Mouse (Mus musculus): ENCODE data around the gene Adamts15. TPM values are rescaled to one million over a fixed set of nuclear protein-coding genes. Genes with fewer than 3 reads are reported as not detected.

Gene Adamts15
- total RNA-seq, 1 experiment from 2014 or later: not detected

- no peak for ATAC-seq (ENCODE audit: extremely low read depth, insufficient number of reproducible peaks, low FRiP score, poor library complexity, severe bottlenecking)
Observed at GRCm38 (mm10) chr9:30902152-30902551, 20.1 kb downstream of the Adamts15 start.

GRCm38 (mm10) chr9:30897169-30897568 is 25.1 kb downstream of the Adamts15 start:
- ATAC-seq (ENCODE audit: extremely low read depth, insufficient number of reproducible peaks, low FRiP score, poor library complexity, severe bottlenecking): no peak

GRCm38 (mm10) chr9:30896752-30897151 is 25.5 kb downstream of the Adamts15 start:
- ATAC-seq (ENCODE audit: extremely low read depth, insufficient number of reproducible peaks, low FRiP score, poor library complexity, severe bottlenecking): no peak

- no peak for ATAC-seq (ENCODE audit: extremely low read depth, insufficient number of reproducible peaks, low FRiP score, poor library complexity, severe bottlenecking)
Observed at GRCm38 (mm10) chr9:30895618-30896017, 26.6 kb downstream of the Adamts15 start.

GRCm38 (mm10) chr9:30886276-30886675 is 36.0 kb downstream of the Adamts15 start:
- no peak for ATAC-seq (ENCODE audit: extremely low read depth, insufficient number of reproducible peaks, low FRiP score, poor library complexity, severe bottlenecking)

GRCm38 (mm10) chr9:30880553-30880952 is 41.7 kb downstream of the Adamts15 start:
- ATAC-seq (ENCODE audit: extremely low read depth, insufficient number of reproducible peaks, low FRiP score, poor library complexity, severe bottlenecking): no peak

GRCm38 (mm10) chr9:30879947-30880273 is 42.3 kb downstream of the Adamts15 start:
- ATAC-seq (ENCODE audit: extremely low read depth, insufficient number of reproducible peaks, low FRiP score, poor library complexity, severe bottlenecking): no peak

- no peak for ATAC-seq (ENCODE audit: extremely low read depth, insufficient number of reproducible peaks, low FRiP score, poor library complexity, severe bottlenecking)
Observed at GRCm38 (mm10) chr9:30879248-30879946, 42.9 kb downstream of the Adamts15 start.

GRCm38 (mm10) chr9:30876552-30876951 is 45.7 kb downstream of the Adamts15 start:
- no peak for ATAC-seq (ENCODE audit: extremely low read depth, insufficient number of reproducible peaks, low FRiP score, poor library complexity, severe bottlenecking)

GRCm38 (mm10) chr9:30855837-30856236 is 66.4 kb downstream of the Adamts15 start:
- ATAC-seq (ENCODE audit: extremely low read depth, insufficient number of reproducible peaks, low FRiP score, poor library complexity, severe bottlenecking): no peak

- ATAC-seq (ENCODE audit: extremely low read depth, insufficient number of reproducible peaks, low FRiP score, poor library complexity, severe bottlenecking): no peak
Observed at GRCm38 (mm10) chr9:30851841-30852240, 70.4 kb downstream of the Adamts15 start.

GRCm38 (mm10) chr9:30849951-30850350 is 72.3 kb downstream of the Adamts15 start:
- ATAC-seq (ENCODE audit: extremely low read depth, insufficient number of reproducible peaks, low FRiP score, poor library complexity, severe bottlenecking): no peak

GRCm38 (mm10) chr9:30849444-30849843 is 72.8 kb downstream of the Adamts15 start:
- no peak for ATAC-seq (ENCODE audit: extremely low read depth, insufficient number of reproducible peaks, low FRiP score, poor library complexity, severe bottlenecking)

Other genes with a start within 250 kb of the Adamts15 start
- not detected in 2 replicates for gene Adamts8, start 20.1 kb upstream of the Adamts15 start, total RNA-seq (2017)
- gene Zbtb44, start 108.2 kb upstream of the Adamts15 start, total RNA-seq (2017): 38.8 and 47.5 TPM in 2 replicates
- 7.5 and 9.1 TPM in 2 replicates for gene St14, start 209.4 kb upstream of the Adamts15 start, total RNA-seq (2017)

All from neutrophil, adult 5-6 weeks (primary cell).